Mouse (Mus musculus) midbrain, embryonic 16.5 days (tissue): Measurements from ENCODE around the gene Lrrn4. TPM values are rescaled to one million over a fixed set of nuclear protein-coding genes. Genes with fewer than 3 reads are reported as not detected.

Experiments
- polyA plus RNA-seq: library from polyadenylated mRNA; unstranded; fragments of >200 nt; fragmentation: Nextera tagmentation; extraction: Ambion mirVana; gene quantifications from 2 replicates; pipeline ENCODE4 v1.2.1, GENCODE M21; 2015

Lrrn4 gene
- polyA plus RNA-seq, 1 experiment from 2014 or later: 0.49 TPM

Other genes starting within 250 kb of the Lrrn4 start
- gene Shld1, start 194.0 kb downstream of the Lrrn4 start, polyA plus RNA-seq: 20.6 and 21.7 TPM in 2 replicates
- 106 and 110 TPM in 2 replicates for gene Chgb, start 99.6 kb downstream of the Lrrn4 start, polyA plus RNA-seq
- gene Trmt6, start 64.8 kb downstream of the Lrrn4 start, polyA plus RNA-seq: 17.7 and 22.2 TPM in 2 replicates
- gene Mcm8, start 64.8 kb downstream of the Lrrn4 start, polyA plus RNA-seq: 4.2 and 5.9 TPM in 2 replicates
- gene Crls1, start 34.2 kb downstream of the Lrrn4 start, polyA plus RNA-seq: 6.5 TPM in 2 replicates
- not detected in 2 replicates for gene Fermt1, start 65.0 kb upstream of the Lrrn4 start, polyA plus RNA-seq